Mouse (Mus musculus) testis, postnatal 10 days (tissue): ENCODE measurements around the gene Gm21887.
"Not testable (repeated sequence)": the region's sequence is repeated elsewhere in the genome, so short reads cannot be mapped to it uniquely, and the experiment has no call there.

Experiments
- DNase-seq: peaks from one replicate; pipeline ENCODE4 v3.0.0; 2021; ENCODE audit warnings: low spot score

Gene Gm21887

DNA sequence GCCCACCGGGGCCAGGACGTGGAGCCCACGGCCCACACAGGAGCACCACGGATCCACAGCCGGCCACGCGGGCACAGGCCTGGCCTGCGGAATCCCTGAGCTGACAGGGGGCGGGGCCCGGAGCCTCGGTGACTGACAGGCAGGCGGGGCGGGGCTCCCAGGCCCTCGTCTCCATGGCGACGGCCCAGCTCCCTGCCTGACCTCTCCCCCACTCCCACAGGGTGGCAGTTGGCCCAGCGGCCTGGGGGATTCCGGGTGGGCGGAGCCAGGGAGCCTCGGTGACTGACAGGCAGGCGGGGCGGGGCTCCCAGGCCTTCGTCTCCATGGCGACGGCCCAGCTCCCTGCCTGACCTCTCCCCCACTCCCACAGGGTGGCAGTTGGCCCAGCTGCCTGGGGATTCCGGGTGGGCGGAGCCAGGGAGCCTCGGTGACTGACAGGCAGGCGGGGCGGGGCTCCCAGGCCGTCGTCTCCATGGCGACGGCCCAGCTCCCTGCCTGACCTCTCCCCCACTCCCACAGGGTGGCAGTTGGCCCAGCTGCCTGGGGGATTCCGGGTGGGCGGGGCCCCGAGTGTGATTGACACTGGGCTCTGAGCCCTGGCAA lies 11.5 kb upstream of the Gm21887 start:
- peak; percentile 100 for DNase-seq

DNA sequence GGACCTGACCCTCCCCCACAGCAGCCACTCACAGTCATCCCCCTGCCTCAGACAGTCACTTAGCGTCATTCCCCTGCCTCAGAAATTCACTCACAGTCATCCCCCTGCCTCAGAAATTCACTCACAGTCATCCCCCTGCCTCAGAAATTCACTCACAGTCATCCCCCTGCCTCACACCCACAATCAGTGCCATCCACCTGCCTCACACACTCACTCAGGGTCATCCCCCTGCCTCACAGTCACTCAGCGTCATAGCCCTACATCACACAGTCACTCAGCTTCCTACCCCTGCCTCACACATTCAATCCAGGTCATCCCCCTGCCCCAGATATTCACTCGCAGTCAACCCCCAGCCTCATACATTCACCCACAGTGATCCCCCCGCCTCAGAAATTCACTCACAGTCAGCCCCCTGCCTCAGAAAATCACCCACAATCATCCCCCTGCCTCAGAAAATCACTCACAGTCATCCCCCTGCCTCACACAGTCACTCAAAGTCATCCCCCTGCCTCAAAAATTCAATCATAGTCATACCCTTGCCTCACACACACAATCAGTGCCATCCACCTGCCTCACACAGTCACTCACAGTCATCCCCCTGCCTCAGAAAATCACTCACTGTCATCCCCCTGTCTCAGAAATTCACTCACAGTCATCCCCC lies 10.8 kb upstream of the Gm21887 start:
- DNase-seq: not testable (repeated sequence)

DNA sequence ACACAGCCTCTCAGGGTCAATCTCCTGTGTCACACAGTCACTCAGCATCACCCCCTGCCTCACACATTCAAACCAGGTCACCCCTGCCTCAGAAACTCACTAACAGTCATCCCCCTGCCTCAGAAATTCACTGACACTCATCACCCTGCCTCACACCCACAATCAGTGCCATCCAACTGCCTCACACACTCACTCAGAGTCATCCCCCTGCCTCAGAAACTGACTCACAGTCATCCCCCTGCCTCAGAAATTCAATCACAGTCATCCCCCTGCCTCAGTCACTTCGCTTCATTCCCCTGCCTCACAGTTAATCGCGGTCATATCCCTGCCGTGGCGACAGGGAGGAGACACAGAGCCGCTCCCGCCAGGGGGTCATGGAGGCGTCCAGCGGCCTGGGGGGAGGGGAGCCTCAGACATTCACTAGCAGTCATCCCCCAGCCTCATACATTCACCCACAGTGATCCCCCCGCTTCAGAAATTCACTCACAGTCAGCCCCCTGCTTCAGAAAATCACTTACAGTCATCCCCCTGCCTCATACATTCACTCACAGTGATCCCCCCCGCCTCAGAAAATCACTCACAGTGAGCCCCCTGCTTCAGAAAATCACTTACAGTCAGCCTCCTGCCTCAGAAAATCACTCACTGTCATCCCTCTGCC lies 10.1 kb upstream of the Gm21887 start:
- peak; percentile 71 for DNase-seq

DNA sequence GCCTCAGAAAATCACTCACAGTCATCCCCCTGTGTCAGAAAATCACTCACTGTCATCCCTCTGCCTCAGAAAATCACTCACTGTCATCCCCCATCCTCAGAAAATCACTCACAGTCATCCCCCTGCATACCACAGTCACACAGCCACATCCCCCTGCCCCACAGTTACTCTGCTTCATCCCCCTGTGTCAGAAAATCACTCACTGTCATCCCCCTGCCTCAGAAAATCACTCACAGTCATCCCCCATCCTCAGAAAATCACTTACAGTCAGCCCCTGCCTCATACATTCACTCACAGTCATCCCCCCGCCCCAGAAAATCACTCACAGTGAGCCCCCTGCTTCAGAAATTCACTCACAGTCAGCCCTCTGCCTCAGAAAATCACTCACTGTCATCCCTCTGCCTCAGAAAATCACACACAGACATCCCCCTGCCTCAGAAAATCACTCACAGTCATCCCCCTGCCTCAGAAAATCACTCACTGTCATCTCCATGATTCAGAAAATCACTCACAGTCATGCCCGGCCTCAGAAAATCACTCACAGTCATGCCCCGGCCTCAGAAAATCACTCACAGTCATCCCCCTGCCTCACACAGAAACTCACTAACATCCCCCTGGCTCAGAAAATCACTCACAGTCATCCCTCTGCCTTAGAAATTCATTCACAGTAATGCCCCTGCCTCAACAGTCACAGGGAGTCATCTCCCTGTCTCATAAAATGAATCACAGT lies 9.4 kb upstream of the Gm21887 start:
- not testable (repeated sequence) for DNase-seq

DNA sequence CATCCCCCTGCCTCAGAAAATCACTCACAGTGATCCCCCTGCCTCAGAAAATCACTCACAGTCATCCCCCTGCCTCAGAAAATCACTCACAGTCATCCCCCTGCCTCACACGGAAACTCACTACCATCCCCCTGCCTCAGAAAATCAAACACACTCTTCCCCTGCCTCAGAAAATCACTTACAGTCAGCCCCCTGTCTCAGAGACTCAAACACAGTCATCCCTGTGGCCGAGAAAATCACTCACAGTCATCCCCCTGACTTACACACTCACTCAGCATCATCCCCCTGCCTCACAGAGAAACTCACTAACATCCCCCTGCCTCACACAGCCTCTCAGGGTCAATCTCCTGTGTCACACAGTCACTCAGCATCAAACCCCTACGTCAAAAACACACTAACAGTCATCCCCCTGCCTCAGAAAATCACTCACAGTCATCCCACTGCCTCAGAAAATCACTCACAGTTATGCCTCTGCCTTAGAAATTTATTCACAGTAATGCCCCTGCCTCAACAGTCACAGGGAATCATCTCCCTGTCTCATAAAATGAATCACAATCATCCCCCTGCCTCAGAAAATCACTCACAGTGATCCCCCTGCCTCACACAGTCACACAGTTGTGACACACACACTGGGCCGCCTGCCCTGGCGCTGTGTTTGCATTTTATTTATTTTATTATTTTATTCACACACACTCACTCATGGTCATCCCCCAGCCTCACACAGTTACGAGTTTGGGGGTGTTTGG lies 8.6 kb upstream of the Gm21887 start:
- not testable (repeated sequence) for DNase-seq

DNA sequence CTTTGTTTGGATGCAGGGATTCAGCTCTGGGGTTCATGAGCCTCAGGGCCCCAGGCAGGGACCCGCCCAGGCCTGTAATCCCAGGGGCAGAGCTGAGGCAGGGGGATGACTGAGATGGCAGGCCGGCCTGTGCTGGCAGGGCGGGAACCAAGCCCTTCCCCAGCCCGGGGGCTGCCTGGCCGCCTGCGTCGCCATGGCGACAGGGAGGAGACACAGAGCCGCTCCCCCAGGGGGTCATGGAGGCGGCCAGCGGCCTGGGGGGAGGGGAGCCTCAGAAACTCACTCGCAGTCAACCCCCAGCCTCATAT lies 8.1 kb upstream of the Gm21887 start:
- not testable (repeated sequence) for DNase-seq

DNA sequence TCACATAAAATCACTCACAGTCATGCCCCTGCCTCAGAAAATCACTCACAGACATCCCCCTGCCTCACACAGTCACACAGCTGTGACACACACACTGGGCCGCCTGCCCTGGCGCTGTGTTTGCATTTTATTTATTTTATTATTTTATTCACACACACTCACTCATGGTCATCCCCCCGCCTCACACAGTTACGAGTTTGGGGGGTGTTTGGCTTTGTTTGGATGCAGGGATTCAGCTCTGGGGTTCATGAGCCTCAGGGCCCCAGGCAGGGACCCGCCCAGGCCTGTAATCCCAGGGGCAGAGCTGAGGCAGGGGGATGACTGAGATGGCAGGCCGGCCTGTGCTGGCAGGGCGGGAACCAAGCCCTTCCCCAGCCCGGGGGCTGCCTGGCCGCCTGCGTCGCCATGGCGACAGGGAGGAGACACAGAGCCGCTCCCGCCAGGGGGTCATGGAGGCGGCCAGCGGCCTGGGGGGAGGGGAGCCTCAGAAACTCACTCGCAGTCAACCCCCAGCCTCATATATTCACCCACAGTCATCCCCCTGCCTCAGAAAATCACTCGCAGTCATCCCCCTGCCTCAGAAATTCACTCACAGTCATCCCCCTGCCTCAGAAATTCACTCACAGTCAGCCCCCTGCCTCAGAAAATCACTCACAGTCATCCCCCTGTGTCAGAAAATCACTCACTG lies 6.8 kb upstream of the Gm21887 start:
- DNase-seq: not testable (repeated sequence)

DNA sequence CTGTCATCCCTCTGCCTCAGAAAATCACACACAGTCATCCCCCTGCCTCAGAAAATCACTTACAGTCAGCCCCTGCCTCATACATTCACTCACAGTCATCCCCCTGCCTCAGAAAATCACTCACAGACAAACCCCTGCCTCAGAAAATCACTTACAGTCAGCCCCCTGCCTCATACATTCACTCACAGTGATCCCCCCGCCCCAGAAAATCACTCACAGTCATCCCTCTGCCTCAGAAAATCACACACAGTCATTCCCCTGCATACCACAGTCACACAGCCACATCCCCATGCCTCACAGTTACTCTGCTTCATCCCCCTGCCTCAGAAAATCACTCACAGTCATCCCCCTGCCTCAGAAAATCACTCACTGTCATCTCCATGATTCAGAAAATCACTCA lies 5.9 kb upstream of the Gm21887 start:
- not testable (repeated sequence) for DNase-seq

DNA sequence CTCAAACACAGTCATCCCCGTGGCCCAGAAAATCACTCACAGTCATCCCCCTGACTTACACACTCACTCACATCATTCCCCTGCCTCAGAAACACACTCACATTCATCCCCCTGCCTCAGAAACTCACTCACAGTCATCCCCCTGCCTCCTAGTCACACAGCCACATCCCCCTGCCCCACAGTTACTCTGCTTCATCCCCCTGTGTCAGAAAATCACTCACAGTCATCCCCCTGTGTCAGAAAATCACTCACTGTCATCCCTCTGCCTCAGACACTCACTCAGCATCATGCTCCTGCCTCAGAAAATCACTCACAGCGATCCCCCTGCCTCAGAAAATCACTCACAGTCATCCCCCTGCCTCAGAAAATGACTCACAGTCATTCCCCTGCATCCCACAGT lies 5.2 kb upstream of the Gm21887 start:
- DNase-seq: not testable (repeated sequence)

DNA sequence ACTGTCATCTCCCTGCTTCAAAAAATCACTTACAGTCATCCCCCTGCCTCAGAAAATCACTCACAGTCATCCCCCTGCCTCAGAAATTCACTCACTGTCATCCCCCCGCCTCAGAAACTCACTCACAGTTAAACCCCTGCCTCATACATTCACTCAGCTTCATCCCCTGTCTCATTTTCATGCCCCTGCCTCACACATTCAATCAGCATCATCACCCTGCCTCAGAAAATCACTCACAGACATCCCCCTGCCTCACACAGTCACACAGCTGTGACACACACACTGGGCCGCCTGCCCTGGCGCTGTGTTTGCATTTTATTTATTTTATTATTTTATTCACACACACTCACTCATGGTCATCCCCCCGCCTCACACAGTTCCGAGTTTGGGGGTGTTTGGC lies 4.7 kb upstream of the Gm21887 start:
- not testable (repeated sequence) for DNase-seq

DNA sequence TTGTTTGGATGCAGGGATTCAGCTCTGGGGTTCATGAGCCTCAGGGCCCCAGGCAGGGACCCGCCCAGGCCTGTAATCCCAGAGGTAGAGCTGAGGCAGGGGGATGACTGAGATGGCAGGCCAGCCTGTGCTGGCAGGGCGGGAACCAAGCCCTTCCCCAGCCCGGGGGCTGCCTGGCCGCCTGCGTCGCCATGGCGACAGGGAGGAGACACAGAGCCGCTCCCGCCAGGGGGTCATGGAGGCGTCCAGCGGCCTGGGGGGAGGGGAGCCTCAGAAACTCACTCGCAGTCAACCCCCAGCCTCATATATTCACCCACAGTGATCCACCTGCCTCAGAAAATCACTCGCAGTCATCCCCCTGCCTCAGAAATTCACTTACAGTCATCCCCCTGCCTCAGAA lies 4.3 kb upstream of the Gm21887 start:
- peak; percentile 73 for DNase-seq

DNA sequence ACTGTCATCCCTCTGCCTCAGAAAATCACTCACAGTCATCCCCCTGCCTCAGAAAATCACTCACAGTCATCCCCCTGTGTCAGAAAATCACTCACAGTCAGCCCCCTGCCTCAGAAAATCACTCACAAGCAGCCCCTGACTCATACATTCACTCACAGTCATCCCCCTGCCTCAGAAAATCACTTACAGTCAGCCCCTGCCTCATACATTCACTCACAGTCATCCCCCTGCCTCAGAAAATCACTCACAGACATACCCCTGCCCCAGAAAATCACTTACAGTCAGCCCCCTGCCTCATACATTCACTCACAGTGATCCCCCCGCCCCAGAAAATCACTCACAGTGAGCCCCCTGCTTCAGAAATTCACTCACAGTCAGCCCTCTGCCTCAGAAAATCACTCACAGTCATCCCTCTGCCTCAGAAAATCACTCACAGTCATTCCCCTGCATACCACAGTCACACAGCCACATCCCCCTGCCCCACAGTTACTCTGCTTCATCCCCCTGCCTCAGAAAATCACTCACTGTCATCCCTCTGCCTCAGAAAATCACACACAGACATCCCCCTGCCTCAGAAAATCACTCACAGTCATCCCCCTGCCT lies 3.7 kb upstream of the Gm21887 start:
- not testable (repeated sequence) for DNase-seq

DNA sequence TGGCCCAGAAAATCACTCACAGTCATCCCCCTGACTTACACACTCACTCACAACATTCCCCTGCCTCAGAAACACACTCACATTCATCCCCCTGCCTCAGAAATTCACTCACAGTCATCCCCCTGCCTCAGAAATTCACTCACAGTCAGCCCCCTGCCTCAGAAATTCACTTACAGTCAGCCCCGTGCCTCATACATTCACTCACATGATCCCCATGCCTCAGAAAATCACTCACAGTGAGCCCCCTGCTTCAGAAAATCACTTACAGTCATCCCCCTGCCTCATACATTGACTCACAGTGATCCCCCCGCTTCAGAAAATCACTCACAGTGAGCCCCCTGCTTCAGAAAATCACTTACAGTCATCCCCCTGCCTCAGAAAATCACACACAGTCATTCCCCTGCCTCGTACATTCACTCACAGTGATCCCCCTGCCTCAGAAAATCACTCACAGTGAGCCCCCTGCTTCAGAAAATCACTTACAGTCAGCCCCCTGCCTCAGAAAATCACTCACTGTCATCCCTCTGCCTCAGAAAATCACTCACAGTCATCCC lies 2.7 kb upstream of the Gm21887 start:
- DNase-seq: not testable (repeated sequence)

DNA sequence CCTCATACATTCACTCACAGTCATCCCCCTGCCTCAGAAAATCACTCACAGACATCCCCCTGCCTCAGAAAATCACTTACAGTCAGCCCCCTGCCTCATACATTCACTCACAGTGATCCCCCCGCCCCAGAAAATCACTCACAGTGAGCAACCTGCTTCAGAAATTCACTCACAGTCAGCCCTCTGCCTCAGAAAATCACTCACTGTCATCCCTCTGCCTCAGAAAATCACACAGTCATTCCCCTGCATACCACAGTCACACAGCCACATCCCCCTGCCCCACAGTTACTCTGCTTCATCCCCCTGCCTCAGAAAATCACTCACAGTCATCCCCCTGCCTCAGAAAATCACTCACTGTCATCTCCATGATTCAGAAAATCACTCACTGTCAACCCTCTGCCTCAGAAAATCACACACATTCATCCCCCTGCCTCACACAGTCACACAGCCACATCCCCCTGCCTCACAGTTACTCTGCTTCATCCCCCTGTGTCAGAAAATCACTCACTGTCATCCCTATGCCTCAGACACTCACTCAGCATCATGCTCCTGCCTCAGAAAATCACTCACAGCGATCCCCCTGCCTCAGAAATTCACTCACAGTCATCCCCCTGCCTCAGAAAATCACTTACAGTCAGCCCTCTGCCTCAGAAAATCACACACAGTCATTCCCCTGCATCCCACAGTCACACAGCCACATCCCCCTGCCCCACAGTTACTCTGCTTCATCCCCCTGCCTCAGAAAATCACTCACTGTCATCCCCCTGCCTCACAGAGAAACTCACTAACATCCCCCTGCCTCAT lies 1.9 kb upstream of the Gm21887 start:
- not testable (repeated sequence) for DNase-seq

DNA sequence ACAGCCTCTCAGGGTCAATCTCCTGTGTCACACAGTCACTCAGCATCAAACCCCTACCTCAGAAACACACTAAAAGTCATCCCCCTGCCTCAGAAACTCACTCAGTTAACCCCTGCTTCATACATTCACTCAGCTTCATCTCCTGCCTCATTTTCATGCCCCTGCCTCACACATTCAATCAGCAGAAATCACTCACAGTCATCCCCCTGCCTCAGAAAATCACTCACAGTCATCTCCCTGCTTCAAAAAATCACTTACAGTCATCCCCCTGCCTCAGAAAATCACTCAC lies 1.3 kb upstream of the Gm21887 start:
- DNase-seq: not testable (repeated sequence)

DNA sequence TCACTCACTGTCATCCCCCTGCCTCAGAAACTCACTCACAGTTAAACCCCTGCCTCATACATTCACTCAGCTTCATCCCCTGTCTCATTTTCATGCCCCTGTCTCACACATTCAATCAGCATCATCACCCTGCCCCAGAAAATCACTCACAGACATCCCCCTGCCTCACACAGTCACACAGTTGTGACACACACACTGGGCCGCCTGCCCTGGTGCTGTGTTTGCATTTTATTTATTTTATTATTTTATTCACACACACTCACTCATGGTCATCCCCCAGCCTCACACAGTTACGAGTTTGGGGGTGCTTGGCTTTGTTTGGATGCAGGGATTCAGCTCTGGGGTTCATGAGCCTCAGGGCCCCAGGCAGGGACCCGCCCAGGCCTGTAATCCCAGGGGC lies 875 bp upstream of the Gm21887 start:
- peak; percentile 71 for DNase-seq

DNA sequence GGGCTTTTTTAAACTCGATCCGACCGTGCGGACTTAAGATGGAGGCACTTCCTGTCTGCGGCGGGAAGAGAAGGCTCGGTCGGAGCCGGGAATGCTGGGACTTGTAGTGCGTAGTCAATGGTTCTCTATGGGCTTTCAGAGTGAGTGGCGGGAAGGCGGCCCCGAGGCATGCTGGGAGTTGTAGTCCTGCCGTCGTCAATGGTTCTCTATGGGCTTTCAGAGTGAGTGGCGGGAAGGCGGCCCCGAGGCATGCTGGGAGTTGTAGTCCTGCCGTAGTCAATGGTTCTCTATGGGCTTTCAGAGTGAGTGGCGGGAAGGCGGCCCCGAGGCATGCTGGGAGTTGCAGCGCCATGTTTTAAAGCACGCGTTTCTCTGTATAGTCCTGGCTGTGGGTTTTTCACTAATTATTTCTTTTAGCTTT lies 352 bp downstream of the Gm21887 start:
- peak; percentile 98 for DNase-seq

DNA sequence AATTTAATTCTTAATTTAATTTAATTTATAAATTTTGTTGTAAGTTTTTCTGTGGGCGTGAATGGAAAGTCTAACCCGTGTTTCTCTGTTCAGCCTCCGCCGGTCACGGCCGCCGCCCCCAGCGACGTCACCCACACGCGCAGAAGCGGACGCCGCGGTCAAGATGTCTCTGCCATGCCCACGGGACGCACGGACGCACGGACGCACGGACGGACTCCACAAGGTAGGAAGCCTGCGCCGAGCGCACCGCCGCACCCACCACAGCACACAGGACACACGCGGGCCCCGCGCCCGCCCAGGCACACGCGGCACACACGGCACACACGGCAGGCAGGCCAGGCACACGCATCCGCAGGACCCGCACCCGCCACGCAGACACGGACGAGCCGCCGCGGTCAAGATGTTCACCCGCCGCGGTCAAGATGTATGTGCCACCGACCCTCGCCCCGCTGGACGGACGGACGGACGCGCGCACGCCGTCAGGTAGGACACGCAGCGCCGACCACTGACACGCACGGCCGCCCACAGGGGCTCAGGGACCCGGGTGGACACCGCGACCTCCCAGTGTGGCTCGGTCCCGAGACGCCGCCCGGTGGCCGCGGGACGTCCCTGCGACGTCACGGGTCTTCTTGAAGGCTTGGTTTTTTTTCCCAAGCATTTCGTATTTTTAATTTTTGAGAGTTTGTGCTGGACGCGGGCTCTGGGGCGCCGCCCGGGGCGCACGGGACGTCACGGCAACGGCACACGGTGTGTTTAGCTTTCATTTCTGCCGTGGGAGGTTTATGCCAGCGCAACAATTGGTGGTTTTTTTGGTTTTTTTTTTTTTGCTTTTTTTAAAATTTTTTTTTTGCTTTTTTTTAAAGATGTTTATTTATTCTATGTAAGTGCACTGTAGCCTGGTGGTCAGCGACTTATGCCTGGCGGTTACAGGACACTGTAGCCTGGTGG lies 1.4 kb downstream of the Gm21887 start:
- peak; percentile 85 for DNase-seq

DNA sequence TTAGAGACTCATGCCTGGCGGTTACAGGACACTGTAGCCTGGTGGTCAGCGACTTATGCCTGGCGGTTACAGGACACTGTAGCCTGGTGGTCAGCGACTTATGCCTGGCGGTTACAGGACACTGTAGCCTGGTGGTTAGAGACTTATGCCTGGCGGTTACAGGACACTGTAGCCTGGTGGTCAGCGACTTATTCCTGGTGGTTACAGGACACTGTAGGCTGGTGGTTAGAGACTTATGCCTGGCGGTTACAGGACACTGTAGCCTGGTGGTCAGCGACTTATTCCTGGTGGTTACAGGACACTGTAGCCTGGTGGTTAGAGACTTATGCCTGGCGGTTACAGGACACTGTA lies 2.0 kb downstream of the Gm21887 start:
- not testable (repeated sequence) for DNase-seq
